Mouse (Mus musculus) thymus, adult 2 months (tissue): ENCODE data around the gene Dhrs7c.

Experiments
- CTCF ChIP-seq: fragments of 200-500 bp; IDR thresholded peaks from 2 replicates; pipeline ENCODE4 v1.5.1; 2012; ENCODE audit warnings: mild to moderate bottlenecking, control low read depth, low read length, moderate library complexity, borderline replicate concordance; ENCODE audit not compliant: control insufficient read depth, poor library complexity, insufficient read depth; ENCODE audit errors: extremely low read depth
- POLR2A ChIP-seq: fragments of 200-500 bp; IDR thresholded peaks from 2 replicates; pipeline ENCODE4 v1.6.1; 2012; ENCODE audit warnings: mild to moderate bottlenecking, low read length, control low read depth, moderate library complexity; ENCODE audit not compliant: control insufficient read depth, poor library complexity, insufficient read depth; ENCODE audit errors: extremely low read depth

- TF ChIP-seq POLR2A (no peak), CTCF (no peak)
Measured at GRCm38 (mm10) chr11:67774379-67774778, 23.6 kb upstream of the Dhrs7c start, which contains the start of gene Gsg1l2.
